In genomic region chr9:60518216-60518615, GRCm38 (mm10) we compare ENCODE assay signal across 11 mouse cellular contexts. TPM values are rescaled to one million over a fixed set of nuclear protein-coding genes. Genes with fewer than 3 reads are reported as not detected.
A peak's percentile ranks its signal among the peaks of the same experiment; 100 is the strongest.
DNase-seq lines count a peak whose midpoint lies in the region; ATAC-seq and TF ChIP-seq lines count a peak whose summit lies in the region.
"Had no signal": no experiment of that assay in that cellular context is flagged by ENCODE, and none has a peak within 500 bp of the region (broad histone marks: within the 10 kb centered on the region; RNA-seq: fewer than 3 reads in every experiment).

No protein-coding gene starts in this region.

- H3K36me3 ChIP-seq in hindbrain, embryonic 13.5 days = no peaks in the 10 kb centered on the region
- no peaks in the 10 kb centered on the region for H3K36me3 ChIP-seq in hindbrain, embryonic 16.5 days (ENCODE audit: control insufficient read depth, insufficient read depth, low read length)
- no peaks in the 10 kb centered on the region; the same call in 1 of the 2 replicates for H3K36me3 ChIP-seq in intestine, postnatal 0 days (ENCODE audit: control insufficient read depth, insufficient read depth)
- H3K36me3 ChIP-seq: stomach, embryonic 15.5 days had no signal

- H3K27ac ChIP-seq in hindbrain, embryonic 13.5 days = peak overlapping the region; percentile 45; the same call in 1 of the 2 replicates
- H3K27ac ChIP-seq in hindbrain, embryonic 16.5 days (ENCODE audit: low read depth, low read length) = no peak overlapping the region
- no peak overlapping the region for H3K27ac ChIP-seq in intestine, postnatal 0 days (ENCODE audit: low read depth, low read length)
- H3K27ac ChIP-seq: kidney, postnatal 0 days; liver, embryonic 14.5 days; stomach, embryonic 15.5 days had no signal

- peaks cover 63% of the 10 kb centered on the region for H3K27me3 ChIP-seq in hindbrain, embryonic 13.5 days
- H3K27me3 ChIP-seq in hindbrain, embryonic 16.5 days (replicated peaks; ENCODE audit: control insufficient read depth, insufficient read depth, low read length) = peaks cover 15% of the 10 kb centered on the region
- H3K27me3 ChIP-seq in intestine, postnatal 0 days (replicated peaks; ENCODE audit: control insufficient read depth, insufficient read depth, low read length) = no peaks in the 10 kb centered on the region
- H3K27me3 ChIP-seq: stomach, embryonic 15.5 days had no signal

- 41% methylated on average over 3 of the region's 3 CpGs for WGBS in hindbrain, embryonic 13.5 days
- WGBS in hindbrain, embryonic 16.5 days = 27% methylated on average over 3 of the region's 3 CpGs
- 19% methylated on average over 3 of the region's 3 CpGs for WGBS in intestine, postnatal 0 days

- DNase-seq in adrenal gland, adult 8-10 months = peak; percentile 37
- DNase-seq in lung, postnatal 36 days = peak; percentile 64
- DNase-seq in cerebellum, adult 11 months = no peak
- DNase-seq in thymus, postnatal 25 days = no peak
- no peak for DNase-seq in cerebellum, postnatal 36 days

- no peak overlapping the region for H3K4me3 ChIP-seq in hindbrain, embryonic 13.5 days
- no peak overlapping the region for H3K4me3 ChIP-seq in hindbrain, embryonic 16.5 days (ENCODE audit: low read length)
- H3K4me3 ChIP-seq in intestine, postnatal 0 days (ENCODE audit: low read depth, low read length) = no peak overlapping the region
- H3K4me3 ChIP-seq: stomach, embryonic 15.5 days had no signal

- 0 out of 2 replicates have a peak, but pooled peaks have one; percentile 11 for ATAC-seq in hindbrain, embryonic 13.5 days (ENCODE audit: low FRiP score)
- no peak; the same call in 1 of the 2 replicates for ATAC-seq in hindbrain, embryonic 16.5 days
- ATAC-seq in intestine, postnatal 0 days = no peak

- no peak for TF ChIP-seq CTCF in intestine, postnatal 0 days (IDR thresholded peaks at IDR 0.05; ENCODE audit: low read depth)

- H3K9ac ChIP-seq in hindbrain, embryonic 13.5 days = no peak overlapping the region
- no peak overlapping the region for H3K9ac ChIP-seq in hindbrain, embryonic 16.5 days (ENCODE audit: low read depth, low read length)
- no peak overlapping the region for H3K9ac ChIP-seq in intestine, postnatal 0 days (ENCODE audit: low read depth, low read length)
- H3K9ac ChIP-seq: liver, embryonic 14.5 days; stomach, embryonic 15.5 days had no signal

- peaks cover 64% of the 10 kb centered on the region for H3K4me1 ChIP-seq in hindbrain, embryonic 13.5 days (replicated peaks)
- H3K4me1 ChIP-seq in hindbrain, embryonic 16.5 days (ENCODE audit: control insufficient read depth, insufficient read depth, low read depth, low read length) = peaks cover 24% of the 10 kb centered on the region
- peaks cover 28% of the 10 kb centered on the region for H3K4me1 ChIP-seq in intestine, postnatal 0 days (replicated peaks; ENCODE audit: control insufficient read depth, insufficient read depth, low read length)

- no peak overlapping the region for H3K4me2 ChIP-seq in hindbrain, embryonic 13.5 days
- H3K4me2 ChIP-seq in hindbrain, embryonic 16.5 days (ENCODE audit: low read length) = no peak overlapping the region
- H3K4me2 ChIP-seq in intestine, postnatal 0 days (replicated peaks; ENCODE audit: low read depth) = peak overlapping the region; percentile 32
- H3K4me2 ChIP-seq: stomach, embryonic 15.5 days had no signal

- H3K9me3 ChIP-seq in hindbrain, embryonic 13.5 days = no peaks in the 10 kb centered on the region
- peaks cover 4% of the 10 kb centered on the region; the same call in 1 of the 2 replicates for H3K9me3 ChIP-seq in hindbrain, embryonic 16.5 days (ENCODE audit: control insufficient read depth, low read length)
- no peaks in the 10 kb centered on the region for H3K9me3 ChIP-seq in intestine, postnatal 0 days (ENCODE audit: control insufficient read depth)
- H3K9me3 ChIP-seq: stomach, embryonic 15.5 days had no signal

RNA-seq across cellular contexts. Expression of gene Thsd4, which starts 3.6 kb away (rescaled TPM):
- 6.2 and 8.1 TPM in 2 replicates for polyA plus RNA-seq in hindbrain, embryonic 13.5 days (2015; fragmentation: Nextera tagmentation; extraction: Ambion mirVana)
- polyA plus RNA-seq in hindbrain, embryonic 16.5 days (2015; fragmentation: Nextera tagmentation; extraction: Ambion mirVana) = 4.5 and 6.4 TPM in 2 replicates
- total RNA-seq in adrenal gland, adult 8-10 months (2022) = 1 to 10 TPM; 4.2 to 8.1 (median 6.3) TPM
- polyA plus RNA-seq in intestine, postnatal 0 days (2015; fragmentation: Nextera tagmentation; extraction: Ambion mirVana) = 11.4 and 13.6 TPM in 2 replicates

Comparison
In these comparisons a context has a peak if more than half of its experiments do, and no peak if none do; other contexts are left out.
1. DNase-seq: peak in adrenal gland, adult 8-10 months (single experiment) and lung, postnatal 36 days (single experiment); none in cerebellum, adult 11 months (single experiment), thymus, postnatal 25 days (single experiment) and cerebellum, postnatal 36 days (0 of 2).